Mouse (Mus musculus) neural tube, embryonic 10.5 days (tissue): ENCODE measurements around the gene Hoxa6.

Source experiments
- DNase-seq: peaks from one replicate; pipeline ENCODE4 v3.0.0-alpha.2; 2017; ENCODE audit warnings: low spot score; ENCODE audit errors: extremely low spot score

Gene Hoxa6

GRCm38 (mm10) chr6:52227470-52228222 lies 19.1 kb upstream of the Hoxa6 start:
- no peak for DNase-seq

GRCm38 (mm10) chr6:52226569-52227257 lies 18.2 kb upstream of the Hoxa6 start:
- DNase-seq, result no peak

- no peak for DNase-seq
These were observed 17.4 kb upstream of the Hoxa6 start for GRCm38 (mm10) chr6:52225612-52226568.

GRCm38 (mm10) chr6:52224895-52225611 lies 16.5 kb upstream of the Hoxa6 start:
- no peak for DNase-seq

GRCm38 (mm10) chr6:52223939-52224760 lies 15.6 kb upstream of the Hoxa6 start:
- DNase-seq, result no peak

- DNase-seq, result no peak
These were observed 14.2 kb upstream of the Hoxa6 start for GRCm38 (mm10) chr6:52222729-52223128.

- DNase-seq, result no peak
These were observed 13.6 kb upstream of the Hoxa6 start for GRCm38 (mm10) chr6:52221993-52222685.

- DNase-seq, result peak; percentile 97
These were observed 12.9 kb upstream of the Hoxa6 start, which contains the start of gene Hoxa7 for GRCm38 (mm10) chr6:52221337-52221992. TSS of gene Hoxa7 (minus strand) at chr6:52221854.

GRCm38 (mm10) chr6:52220865-52221310 lies 12.4 kb upstream of the Hoxa6 start:
- DNase-seq, result no peak

- no peak for DNase-seq
These were observed 11.7 kb upstream of the Hoxa6 start for GRCm38 (mm10) chr6:52220003-52220864.

- DNase-seq, result no peak
These were observed 10.9 kb upstream of the Hoxa6 start for GRCm38 (mm10) chr6:52219234-52219942.

GRCm38 (mm10) chr6:52218643-52219215 lies 10.2 kb upstream of the Hoxa6 start:
- DNase-seq, result no peak

- DNase-seq, result no peak
These were observed 9.5 kb upstream of the Hoxa6 start for GRCm38 (mm10) chr6:52217895-52218642.

- DNase-seq, result peak; percentile 93
These were observed 8.9 kb upstream of the Hoxa6 start for GRCm38 (mm10) chr6:52217459-52217768.

- DNase-seq, result no peak
These were observed 8.4 kb upstream of the Hoxa6 start for GRCm38 (mm10) chr6:52216691-52217458.
